Mouse (Mus musculus) intestine, embryonic 16.5 days (tissue): ENCODE measurements around the gene Stard13. TPM values are rescaled to one million over a fixed set of nuclear protein-coding genes. Genes with fewer than 3 reads are reported as not detected.

ENCODE experiments used
- ATAC-seq: fragments of 200-750 bp; cut with Nextera tagmentation; 2 replicates; pipeline ENCODE4 v1.8.0; 2017; ENCODE audit warnings: moderate TSS enrichment, moderate library complexity
- H3K27ac ChIP-seq: fragments of 300-500 bp; sonication (generic); 2 replicates; pipeline ENCODE4 v1.5.1; 2014; ENCODE audit warnings: mild to moderate bottlenecking, low read length
- H3K27me3 ChIP-seq: fragments of 300-500 bp; sonication (generic); replicated peaks from 2 replicates; pipeline ENCODE4 v1.6.1; 2014; ENCODE audit warnings: low read length, control low read depth, mixed read lengths; ENCODE audit not compliant: control insufficient read depth, insufficient read depth
- H3K36me3 ChIP-seq: fragments of 300-500 bp; sonication (generic); 2 replicates; pipeline ENCODE4 v1.6.1; 2014; ENCODE audit warnings: low read length, control low read depth; ENCODE audit not compliant: control insufficient read depth, insufficient read depth
- H3K4me1 ChIP-seq: fragments of 300-500 bp; sonication (generic); 2 replicates; pipeline ENCODE4 v1.6.1; 2014; ENCODE audit warnings: low read length, control low read depth, mixed read lengths; ENCODE audit not compliant: control insufficient read depth, insufficient read depth
- H3K4me2 ChIP-seq: fragments of 300-500 bp; sonication (generic); 2 replicates; pipeline ENCODE4 v1.6.1; 2014; ENCODE audit warnings: low read depth, low read length, control low read depth
- H3K4me3 ChIP-seq: fragments of 300-500 bp; sonication (generic); 2 replicates; pipeline ENCODE4 v1.5.1; 2014; ENCODE audit warnings: mild to moderate bottlenecking, low read length
- H3K9ac ChIP-seq: fragments of 300-500 bp; sonication (generic); 2 replicates; pipeline ENCODE4 v1.6.1; 2014; ENCODE audit warnings: low read depth, low read length
- H3K9me3 ChIP-seq: fragments of 300-500 bp; sonication (generic); 2 replicates; pipeline ENCODE4 v1.6.1; 2016; ENCODE audit warnings: low read length, control low read depth; ENCODE audit not compliant: control insufficient read depth
- WGBS: fragments of 180-500 bp; shearing (Covaris S2); extraction: QIAGEN DNeasy Blood & Tissue Kit; methylation state at CpG from one replicate; pipeline ENCODE4 v1.1.7; 2014; 5-methylcytosine and 5-hydroxymethylcytosine counted together
- polyA plus RNA-seq: library from polyadenylated mRNA; unstranded; fragments of >200 nt; fragmentation: Nextera tagmentation; extraction: Ambion mirVana; gene quantifications from 2 replicates; pipeline ENCODE4 v1.2.1, GENCODE M21; 2015

Stard13 gene
- polyA plus RNA-seq, 1 experiment from 2014 or later = 10.7 TPM

- peaks cover 18% of the 10 kb centered on the region for H3K4me1 ChIP-seq
- H3K4me3 ChIP-seq = no peak overlapping the region
- 0 out of 2 replicates have a peak overlapping the region, but pooled peaks have one; percentile 44 for H3K27ac ChIP-seq
- H3K36me3 ChIP-seq = no peaks in the 10 kb centered on the region
- H3K27me3 ChIP-seq = no peaks in the 10 kb centered on the region
- H3K9me3 ChIP-seq = no peaks in the 10 kb centered on the region
- WGBS = 70% methylated on average over 4 of the region's 4 CpGs
- H3K4me2 ChIP-seq = no peak overlapping the region
- H3K9ac ChIP-seq = no peak overlapping the region
- peak; percentile 17; the same call in 1 of the 2 replicates for ATAC-seq
These were observed 68.8 kb downstream of the Stard13 start for GRCm38 (mm10) chr5:151164815-151165214.

GRCm38 (mm10) chr5:151162642-151163041 lies 71.0 kb downstream of the Stard13 start:
- no peaks in the 10 kb centered on the region for H3K36me3 ChIP-seq
- no peaks in the 10 kb centered on the region for H3K9me3 ChIP-seq
- H3K27ac ChIP-seq = no peak overlapping the region
- no peak overlapping the region for H3K9ac ChIP-seq
- peaks cover 16% of the 10 kb centered on the region for H3K4me1 ChIP-seq
- H3K4me3 ChIP-seq = no peak overlapping the region
- no peaks in the 10 kb centered on the region for H3K27me3 ChIP-seq
- 82% methylated on average over 3 of the region's 3 CpGs for WGBS
- no peak overlapping the region for H3K4me2 ChIP-seq
- no peak for ATAC-seq

- no peaks in the 10 kb centered on the region for H3K36me3 ChIP-seq
- 82% methylated on average over 1 of the region's 1 CpGs for WGBS
- H3K4me2 ChIP-seq = no peak overlapping the region
- H3K27me3 ChIP-seq = no peaks in the 10 kb centered on the region
- ATAC-seq = no peak
- H3K9ac ChIP-seq = no peak overlapping the region
- peaks cover 12% of the 10 kb centered on the region for H3K4me1 ChIP-seq
- H3K4me3 ChIP-seq = no peak overlapping the region
- H3K9me3 ChIP-seq = no peaks in the 10 kb centered on the region
- H3K27ac ChIP-seq = no peak overlapping the region
These were observed 78.4 kb downstream of the Stard13 start for GRCm38 (mm10) chr5:151155247-151155646.

- Histone ChIP-seq H3K9me3 (no peaks in the 10 kb centered on the region), H3K27me3 (no peaks in the 10 kb centered on the region), H3K4me1 (peaks cover 12% of the 10 kb centered on the region), H3K4me3 (no peak overlapping the region), H3K4me2 (no peak overlapping the region), H3K36me3 (no peaks in the 10 kb centered on the region), H3K9ac (no peak overlapping the region), H3K27ac (no peak overlapping the region)
- peak; percentile 85 for ATAC-seq
- 27% methylated on average over 3 of the region's 3 CpGs for WGBS
These were observed 78.9 kb downstream of the Stard13 start for GRCm38 (mm10) chr5:151154780-151155179.

- no peak overlapping the region for H3K27ac ChIP-seq
- WGBS = 69% methylated on average over 4 of the region's 4 CpGs
These were observed 79.6 kb downstream of the Stard13 start for GRCm38 (mm10) chr5:151154030-151154429.

GRCm38 (mm10) chr5:151151549-151151948 lies 82.1 kb downstream of the Stard13 start:
- WGBS = 80% methylated on average over 9 of the region's 9 CpGs
- no peak overlapping the region for H3K27ac ChIP-seq
- H3K9me3 ChIP-seq = no peaks in the 10 kb centered on the region
- H3K36me3 ChIP-seq = no peaks in the 10 kb centered on the region
- H3K4me2 ChIP-seq = no peak overlapping the region
- no peak overlapping the region for H3K9ac ChIP-seq
- H3K4me3 ChIP-seq = no peak overlapping the region
- peaks cover 12% of the 10 kb centered on the region for H3K4me1 ChIP-seq
- H3K27me3 ChIP-seq = no peaks in the 10 kb centered on the region
- ATAC-seq = no peak

More at GRCm38 (mm10) chr5:151154030-151154429, 79.6 kb downstream of the Stard13 start:
- no peak for ATAC-seq
- Histone ChIP-seq H3K9ac (no peak overlapping the region), H3K4me3 (no peak overlapping the region), H3K36me3 (no peaks in the 10 kb centered on the region), H3K9me3 (no peaks in the 10 kb centered on the region), H3K4me1 (peaks cover 12% of the 10 kb centered on the region), H3K27me3 (no peaks in the 10 kb centered on the region), H3K4me2 (no peak overlapping the region)

- Histone ChIP-seq H3K9ac (no peak overlapping the region), H3K4me1 (peaks cover 2% of the 10 kb centered on the region), H3K4me3 (no peak overlapping the region), H3K36me3 (no peaks in the 10 kb centered on the region), H3K27me3 (no peaks in the 10 kb centered on the region), H3K27ac (no peak overlapping the region), H3K4me2 (no peak overlapping the region), H3K9me3 (no peaks in the 10 kb centered on the region)
- WGBS = 38% methylated on average over 8 of the region's 8 CpGs
- no peak for ATAC-seq
These were observed 84.1 kb downstream of the Stard13 start for GRCm38 (mm10) chr5:151149509-151149908.

GRCm38 (mm10) chr5:151148079-151148478 lies 85.6 kb downstream of the Stard13 start:
- ATAC-seq = no peak
- Histone ChIP-seq H3K9ac (no peak overlapping the region), H3K36me3 (no peaks in the 10 kb centered on the region), H3K4me3 (no peak overlapping the region), H3K27ac (no peak overlapping the region), H3K27me3 (no peaks in the 10 kb centered on the region), H3K4me1 (peaks cover 16% of the 10 kb centered on the region), H3K4me2 (no peak overlapping the region), H3K9me3 (no peaks in the 10 kb centered on the region)
- 84% methylated on average over 4 of the region's 4 CpGs for WGBS

- no peak overlapping the region for H3K4me3 ChIP-seq
- no peak for ATAC-seq
- H3K27me3 ChIP-seq = no peaks in the 10 kb centered on the region
- 66% methylated on average over 5 of the region's 5 CpGs for WGBS
- H3K9me3 ChIP-seq = no peaks in the 10 kb centered on the region
- no peaks in the 10 kb centered on the region for H3K36me3 ChIP-seq
- H3K4me2 ChIP-seq = no peak overlapping the region
- H3K4me1 ChIP-seq = peaks cover 28% of the 10 kb centered on the region
- no peak overlapping the region for H3K9ac ChIP-seq
- no peak overlapping the region for H3K27ac ChIP-seq
These were observed 87.8 kb downstream of the Stard13 start for GRCm38 (mm10) chr5:151145807-151146206.

- Histone ChIP-seq H3K4me1 (peaks cover 28% of the 10 kb centered on the region), H3K9me3 (no peaks in the 10 kb centered on the region), H3K4me3 (no peak overlapping the region), H3K4me2 (no peak overlapping the region), H3K36me3 (no peaks in the 10 kb centered on the region), H3K27ac (peak overlapping the region; percentile 82), H3K9ac (no peak overlapping the region), H3K27me3 (no peaks in the 10 kb centered on the region)
- WGBS = 50% methylated on average over 5 of the region's 5 CpGs
- ATAC-seq = peak; percentile 72
These were observed 89.7 kb downstream of the Stard13 start for GRCm38 (mm10) chr5:151143955-151144354.
